Mouse (Mus musculus) C2C12 (cell line): ENCODE measurements at regions not wholly inside any gene's neighbourhood (a gene's known extent, or its start where the extent isn't known, plus 50 kb on each side); places are given as distances from the start of the nearest gene placed in this dataset.
"Not testable (repeated sequence)": the region's sequence is repeated elsewhere in the genome, so short reads cannot be mapped to it uniquely, and the experiment has no call there.

Experiments used
- CTCF ChIP-seq: IDR thresholded peaks from one replicate; pipeline ENCODE4 v1.5.1; 2011; ENCODE audit not compliant: control insufficient read depth, insufficient read depth, insufficient read length
- MAX ChIP-seq: IDR thresholded peaks from one replicate; pipeline ENCODE4 v1.6.1; 2011; ENCODE audit warnings: mild to moderate bottlenecking, control low read depth
- MYOG ChIP-seq: IDR thresholded peaks from one replicate; pipeline ENCODE4 v1.6.1; 2011; ENCODE audit not compliant: control insufficient read depth, insufficient read length; ENCODE audit errors: extremely low read depth
- USF1 ChIP-seq: IDR thresholded peaks from one replicate; pipeline ENCODE4 v1.6.1; 2011; ENCODE audit warnings: low read depth, mild to moderate bottlenecking, control low read depth, moderate library complexity

GRCm38 (mm10) chrX:135091074-135091473, 82.1 kb upstream of the Zmat1 start:
- TF ChIP-seq MAX, USF1, MYOG: not testable (repeated sequence)
- peak; percentile 18 for TF ChIP-seq CTCF
